Mouse (Mus musculus) G1E (cell line): Measurements from ENCODE around the gene Ramp1. TPM values are rescaled to one million over a fixed set of nuclear protein-coding genes. Genes with fewer than 3 reads are reported as not detected.
A peak's percentile ranks its signal among the peaks of the same experiment; 100 is the strongest.

ENCODE experiments used
- ATAC-seq: 2 replicates; pipeline ENCODE4 v1.8.0; 2016; ENCODE audit warnings: mild to moderate bottlenecking; ENCODE audit not compliant: insufficient number of reproducible peaks, poor library complexity, low FRiP score, severe bottlenecking; ENCODE audit errors: extremely low read depth
- DNase-seq: peaks from one replicate; pipeline ENCODE4 v3.0.0; 2012; ENCODE audit warnings: low spot score
- H3K27me3 ChIP-seq: 2 replicates; pipeline ENCODE4 v1.6.1; 2012; ENCODE audit warnings: mild to moderate bottlenecking, low read length, inconsistent platforms; ENCODE audit not compliant: insufficient read depth
- H3K36me3 ChIP-seq: replicated peaks from 2 replicates; pipeline ENCODE3; 2012; ENCODE audit warnings: mild to moderate bottlenecking, inconsistent platforms
- H3K4me1 ChIP-seq: 2 replicates; pipeline ENCODE4 v1.6.1; 2012; ENCODE audit warnings: low read depth, low read length, inconsistent platforms, mixed read lengths; ENCODE audit not compliant: insufficient read depth
- H3K4me3 ChIP-seq: 2 replicates; pipeline ENCODE4 v1.5.1; 2012; ENCODE audit warnings: low read depth, mild to moderate bottlenecking, inconsistent platforms, low read length, moderate library complexity, mixed read lengths
- H3K9me3 ChIP-seq: replicated peaks from 2 replicates; pipeline ENCODE4 v1.6.1; 2012; ENCODE audit warnings: inconsistent platforms
- CTCF ChIP-seq: IDR thresholded peaks from 2 replicates; pipeline ENCODE4 v1.5.1; 2012; ENCODE audit warnings: low read depth, low read length, inconsistent platforms, mixed read lengths
- GATA1 ChIP-seq: IDR thresholded peaks from 2 replicates; pipeline ENCODE4 v1.6.1; 2012; ENCODE audit warnings: borderline replicate concordance, low read length, inconsistent platforms, mixed read lengths
- GATA2 ChIP-seq: IDR thresholded peaks from 2 replicates; pipeline ENCODE4 v1.6.1; 2012; ENCODE audit warnings: low read depth, low read length, inconsistent platforms, borderline replicate concordance
- POLR2AphosphoS5 ChIP-seq: IDR thresholded peaks from 2 replicates; pipeline ENCODE4 v1.6.1; 2012; ENCODE audit warnings: low read depth, low read length, inconsistent platforms; ENCODE audit not compliant: insufficient replicate concordance
- TAL1 ChIP-seq: conservative IDR thresholded peaks from 2 replicates; pipeline ENCODE4 v1.6.1; 2012; ENCODE audit warnings: low read depth, low read length, inconsistent platforms, mixed read lengths
- polyA plus RNA-seq: library from polyadenylated mRNA; stranded (reverse); fragments of >175 nt; gene quantifications from 2 replicates; pipeline ENCODE4 v1.2.3, GENCODE M21; 2012
- total RNA-seq, 2 experiments: library from RNA; stranded (forward) in 1 of 2; stranded (reverse) in 1 of 2; fragments of 200-1000 nt in 1 of 2; fragments of >200 nt in 1 of 2; fragmentation: Nextera tagmentation in 1 of 2; gene quantifications; 2 replicates each; pipeline ENCODE4 v1.2.3; 2014 to 2017

Ramp1 gene
- total and polyA plus RNA-seq, 3 experiments: 0.10 to 0.11 TPM; not detected in 1

GRCm38 (mm10) chr1:91206336-91206735, 26.7 kb downstream of the Ramp1 start:
- H3K9me3 ChIP-seq: no peaks in the 10 kb centered on the region
- H3K36me3 ChIP-seq: no peaks in the 10 kb centered on the region
- H3K4me1 ChIP-seq: no peaks in the 10 kb centered on the region
- no peak for DNase-seq
- TF ChIP-seq GATA2: no peak
- TF ChIP-seq POLR2AphosphoS5: no peak
- no peak for TF ChIP-seq TAL1
- TF ChIP-seq CTCF: no peak
- no peak for TF ChIP-seq GATA1
- ATAC-seq: no peak
- H3K4me3 ChIP-seq: no peak overlapping the region
- no peaks in the 10 kb centered on the region for H3K27me3 ChIP-seq

- no peak overlapping the region for H3K4me3 ChIP-seq
- ATAC-seq (no peak), DNase-seq (no peak)
- TF ChIP-seq TAL1: no peak
- no peak for TF ChIP-seq GATA1
- H3K4me1 ChIP-seq: no peaks in the 10 kb centered on the region
- H3K9me3 ChIP-seq: no peaks in the 10 kb centered on the region
- H3K36me3 ChIP-seq: no peaks in the 10 kb centered on the region
- no peaks in the 10 kb centered on the region for H3K27me3 ChIP-seq
Measured at GRCm38 (mm10) chr1:91206873-91207272, 27.3 kb downstream of the Ramp1 start.

GRCm38 (mm10) chr1:91207334-91208074, 27.9 kb downstream of the Ramp1 start:
- ATAC-seq (no peak), DNase-seq (no peak)
- no peak for TF ChIP-seq TAL1
- TF ChIP-seq GATA1: no peak
- TF ChIP-seq CTCF: no peak
- no peak for TF ChIP-seq GATA2
- no peak for TF ChIP-seq POLR2AphosphoS5
- Histone ChIP-seq H3K27me3 (no peaks in the 10 kb centered on the region; the same call in 1 of the 2 replicates), H3K9me3 (no peaks in the 10 kb centered on the region), H3K36me3 (no peaks in the 10 kb centered on the region), H3K4me3 (no peak overlapping the region), H3K4me1 (no peaks in the 10 kb centered on the region)

- H3K36me3 ChIP-seq: no peaks in the 10 kb centered on the region
- TF ChIP-seq GATA1 (no peak), GATA2 (no peak), CTCF (no peak), TAL1 (no peak), POLR2AphosphoS5 (no peak)
- DNase-seq (no peak), ATAC-seq (no peak)
- H3K27me3 ChIP-seq: no peaks in the 10 kb centered on the region; the same call in 1 of the 2 replicates
- no peaks in the 10 kb centered on the region for H3K4me1 ChIP-seq
- H3K9me3 ChIP-seq: no peaks in the 10 kb centered on the region
- H3K4me3 ChIP-seq: no peak overlapping the region
Measured at GRCm38 (mm10) chr1:91209343-91209742, 29.7 kb downstream of the Ramp1 start.

GRCm38 (mm10) chr1:91209785-91210184, 30.2 kb downstream of the Ramp1 start:
- no peaks in the 10 kb centered on the region for H3K4me1 ChIP-seq
- H3K9me3 ChIP-seq: no peaks in the 10 kb centered on the region
- no peak for TF ChIP-seq TAL1
- TF ChIP-seq GATA2: no peak
- TF ChIP-seq POLR2AphosphoS5: no peak
- no peak for TF ChIP-seq GATA1
- no peak for TF ChIP-seq CTCF
- H3K27me3 ChIP-seq: no peaks in the 10 kb centered on the region; the same call in 1 of the 2 replicates
- DNase-seq (no peak), ATAC-seq (no peak)
- no peaks in the 10 kb centered on the region for H3K36me3 ChIP-seq
- no peak overlapping the region for H3K4me3 ChIP-seq

- ATAC-seq: no peak
Measured at GRCm38 (mm10) chr1:91211099-91211498, 31.5 kb downstream of the Ramp1 start.

GRCm38 (mm10) chr1:91211591-91212008, 32.0 kb downstream of the Ramp1 start:
- TF ChIP-seq POLR2AphosphoS5 (no peak), GATA1 (no peak), CTCF (no peak; the same call in 1 of the 2 replicates), GATA2 (no peak), TAL1 (no peak)
- no peak for DNase-seq
- H3K27me3 ChIP-seq: no peaks in the 10 kb centered on the region; the same call in 1 of the 2 replicates
- no peak for ATAC-seq
- H3K4me3 ChIP-seq: no peak overlapping the region
- no peaks in the 10 kb centered on the region for H3K36me3 ChIP-seq
- H3K9me3 ChIP-seq: no peaks in the 10 kb centered on the region
- H3K4me1 ChIP-seq: no peaks in the 10 kb centered on the region

More at GRCm38 (mm10) chr1:91211099-91211498, 31.5 kb downstream of the Ramp1 start:
- Histone ChIP-seq H3K36me3 (no peaks in the 10 kb centered on the region), H3K4me1 (no peaks in the 10 kb centered on the region), H3K9me3 (no peaks in the 10 kb centered on the region), H3K4me3 (no peak overlapping the region), H3K27me3 (no peaks in the 10 kb centered on the region; the same call in 1 of the 2 replicates)
- TF ChIP-seq TAL1 (no peak), GATA2 (no peak), POLR2AphosphoS5 (no peak), GATA1 (no peak), CTCF (peak; percentile 20; the same call in 1 of the 2 replicates)
- no peak for DNase-seq
